ENCODE assay signal across 31 mouse cellular contexts in the genomic region with DNA sequence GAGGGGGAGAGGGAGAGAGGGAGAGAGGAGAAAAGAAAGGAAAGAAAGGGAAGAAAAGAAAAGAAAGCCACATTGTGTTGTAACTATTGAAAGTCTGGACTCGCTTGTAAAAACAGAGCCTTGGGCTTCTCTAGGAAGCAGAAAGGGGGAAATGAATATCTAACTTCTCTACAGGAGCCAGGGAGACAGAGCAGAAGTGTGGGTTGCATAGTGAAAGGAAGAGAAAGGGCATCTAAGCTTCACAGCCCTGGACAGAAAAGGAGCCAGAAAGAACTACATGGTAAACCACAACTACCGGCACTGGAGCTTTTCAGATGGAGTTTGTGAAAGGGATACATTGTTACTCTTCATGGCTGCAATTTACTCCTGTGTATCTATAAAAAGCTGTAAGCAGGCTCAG. TPM values are rescaled to one million over a fixed set of nuclear protein-coding genes. Genes with fewer than 3 reads are reported as not detected.
DNase-seq lines count a peak whose midpoint lies in the region; ATAC-seq lines count a peak whose summit lies in the region.
"Had no signal": no experiment of that assay in that cellular context is flagged by ENCODE, and none has a peak within 500 bp of the region (broad histone marks: within the 10 kb centered on the region; RNA-seq: fewer than 3 reads in every experiment).

No protein-coding gene starts in this region.

- WGBS in heart, embryonic 10.5 days, result 53% methylated on average over 2 of the region's 2 CpGs
- 51% methylated on average over 2 of the region's 2 CpGs for WGBS in heart, embryonic 16.5 days

- H3K27me3 ChIP-seq in heart, embryonic 10.5 days (ENCODE audit: insufficient read depth, poor library complexity, severe bottlenecking), result no peaks in the 10 kb centered on the region
- H3K27me3 ChIP-seq in heart, embryonic 16.5 days (ENCODE audit: control insufficient read depth, insufficient read depth, low read length), result no peaks in the 10 kb centered on the region
- H3K27me3 ChIP-seq: embryonic facial prominence, embryonic 12.5 days; forebrain, embryonic 12.5 days; hindbrain, embryonic 13.5 days; kidney, embryonic 15.5 days; liver, embryonic 15.5 days; lung, embryonic 15.5 days; neural tube, embryonic 12.5 days had no signal

- no peaks in the 10 kb centered on the region for H3K36me3 ChIP-seq in heart, embryonic 10.5 days
- no peaks in the 10 kb centered on the region for H3K36me3 ChIP-seq in heart, embryonic 16.5 days (ENCODE audit: control insufficient read depth, insufficient read depth)
- H3K36me3 ChIP-seq: embryonic facial prominence, embryonic 12.5 days; forebrain, embryonic 12.5 days; hindbrain, embryonic 13.5 days; kidney, embryonic 15.5 days; liver, embryonic 15.5 days; lung, embryonic 15.5 days; neural tube, embryonic 12.5 days had no signal

- H3K4me1 ChIP-seq in heart, embryonic 10.5 days, result peaks cover 14% of the 10 kb centered on the region
- peaks cover 16% of the 10 kb centered on the region for H3K4me1 ChIP-seq in heart, embryonic 16.5 days (ENCODE audit: control insufficient read depth, insufficient read depth, low read length)
- H3K4me1 ChIP-seq: forebrain, embryonic 12.5 days; hindbrain, embryonic 13.5 days; neural tube, embryonic 12.5 days had no signal

- H3K9me3 ChIP-seq in heart, embryonic 10.5 days, result no peaks in the 10 kb centered on the region
- no peaks in the 10 kb centered on the region for H3K9me3 ChIP-seq in heart, embryonic 16.5 days (replicated peaks; ENCODE audit: control insufficient read depth, low read length)
- H3K9me3 ChIP-seq: embryonic facial prominence, embryonic 12.5 days; forebrain, embryonic 12.5 days; hindbrain, embryonic 13.5 days; kidney, embryonic 15.5 days; liver, embryonic 15.5 days; lung, embryonic 15.5 days; neural tube, embryonic 12.5 days had no signal

- no peak overlapping the region for H3K4me2 ChIP-seq in heart, embryonic 16.5 days (ENCODE audit: low read depth, low read length)
- H3K4me2 ChIP-seq: embryonic facial prominence, embryonic 12.5 days; forebrain, embryonic 12.5 days; hindbrain, embryonic 13.5 days; kidney, embryonic 15.5 days; liver, embryonic 15.5 days; lung, embryonic 15.5 days; neural tube, embryonic 12.5 days had no signal

- ATAC-seq in heart, embryonic 16.5 days (replicated peaks; ENCODE audit: extremely low read depth, insufficient read depth, low FRiP score), result no peak
- ATAC-seq in granulocyte monocyte progenitor cell, adult 5-6 weeks (replicated peaks; ENCODE audit: poor library complexity, severe bottlenecking), result peak; percentile 46

- peak overlapping the region; percentile 24; the same call in 1 of the 2 replicates for H3K9ac ChIP-seq in heart, embryonic 16.5 days (ENCODE audit: low read length)
- H3K9ac ChIP-seq: embryonic facial prominence, embryonic 12.5 days; forebrain, embryonic 12.5 days; hindbrain, embryonic 13.5 days; kidney, embryonic 15.5 days; liver, embryonic 15.5 days; lung, embryonic 15.5 days; neural tube, embryonic 12.5 days had no signal

- intact Hi-C loops in heart, postnatal 25 days (cut with DNase I), result no loop called here

- no peak for DNase-seq in heart, embryonic 10.5 days (ENCODE audit: low spot score)
- DNase-seq in heart, postnatal 25 days (ENCODE audit: low spot score), result no peak
- DNase-seq in heart, adult 8-10 months (ENCODE audit: low spot score), result no peak
- peak; percentile 16 for DNase-seq in 416B (ENCODE audit: low read depth)
- no peak for DNase-seq in neural tube, embryonic 10.5 days (ENCODE audit: extremely low spot score, low spot score)
- DNase-seq in layer of hippocampus, postnatal 10 days (ENCODE audit: low spot score in 2 of 2), result no peak
- DNase-seq: adrenal gland, adult 2 months; B cell, adult 2 months; cerebellum, adult 11-12 months; cerebellum, postnatal 10 days; kidney, adult 11 months; kidney, postnatal 4 days; liver; lung, postnatal 36 days; right cerebral cortex, postnatal 25 days; spleen, adult 18-20 months; thymus, postnatal 25 days had no signal

- peak overlapping the region; percentile 75 for H3K27ac ChIP-seq in heart, embryonic 10.5 days
- H3K27ac ChIP-seq in heart, embryonic 16.5 days (ENCODE audit: low read length), result peak overlapping the region; percentile 84
- H3K27ac ChIP-seq: embryonic facial prominence, embryonic 12.5 days; forebrain, embryonic 12.5 days; hindbrain, embryonic 13.5 days; kidney, embryonic 15.5 days; liver, embryonic 15.5 days; lung, embryonic 15.5 days; neural tube, embryonic 12.5 days had no signal

- H3K4me3 ChIP-seq in heart, embryonic 10.5 days, result no peak overlapping the region
- no peak overlapping the region for H3K4me3 ChIP-seq in heart, embryonic 16.5 days (ENCODE audit: low read length)
- H3K4me3 ChIP-seq: embryonic facial prominence, embryonic 12.5 days; erythroblast, embryonic 14.5 days; forebrain, embryonic 12.5 days; hindbrain, embryonic 13.5 days; kidney, embryonic 15.5 days; liver, embryonic 15.5 days; lung, embryonic 15.5 days; neural tube, embryonic 12.5 days had no signal

RNA-seq across cellular contexts. Expression of a gene that starts 7.2 kb away (rescaled TPM):
- not detected in 2 replicates for polyA plus RNA-seq in heart, embryonic 10.5 days (2016; fragmentation: Nextera tagmentation; extraction: Ambion mirVana)
- not detected for total RNA-seq in heart, postnatal 25 days (2021)
- polyA plus RNA-seq in heart, embryonic 16.5 days (2015; fragmentation: Nextera tagmentation; extraction: Ambion mirVana), result 0.13 TPM in 1 of 2 replicates, not detected in the other
- total RNA-seq in heart, adult 8-10 months (2022), result under 1 TPM in 2 of 4 experiments, not detected in 2; 0.16 to 0.23 TPM
- not detected in 2 replicates for total RNA-seq in granulocyte monocyte progenitor cell, adult 5-6 weeks (2014; fragmentation: Nextera tagmentation)
- not detected in 2 replicates for total RNA-seq in granulocyte monocyte progenitor cell, adult 5-6 weeks (2017)
- not detected for total RNA-seq in layer of hippocampus, postnatal 10 days (2021)
- total RNA-seq: gastrocnemius, postnatal 4 days; left cerebral cortex, adult 18-20 months; left cerebral cortex, postnatal 25 days; MEL had no signal
- polyA plus RNA-seq: embryonic facial prominence, embryonic 12.5 days; erythroblast, embryonic 14.5 days; forebrain, embryonic 12.5 days; kidney, embryonic 15.5 days; lung, embryonic 15.5 days; neural tube, embryonic 12.5 days had no signal

RNA-seq across cellular contexts. Expression of a gene that starts 17.2 kb away (rescaled TPM):
- polyA plus RNA-seq in heart, embryonic 10.5 days (2016; fragmentation: Nextera tagmentation; extraction: Ambion mirVana), result 0.74 and 0.90 TPM in 2 replicates
- total RNA-seq in heart, postnatal 25 days (2021), result 1 to 10 TPM; 1.6 to 2.4 TPM
- 1.8 TPM in 2 replicates for polyA plus RNA-seq in heart, embryonic 16.5 days (2015; fragmentation: Nextera tagmentation; extraction: Ambion mirVana)
- 1 to 10 TPM in 2 of 4 experiments, under 1 TPM in 2; 0.69 to 1.3 (median 0.96) TPM for total RNA-seq in heart, adult 8-10 months (2022)
- total RNA-seq in granulocyte monocyte progenitor cell, adult 5-6 weeks (2014; fragmentation: Nextera tagmentation), result 0.17 TPM in 1 of 2 replicates, not detected in the other
- total RNA-seq in granulocyte monocyte progenitor cell, adult 5-6 weeks (2017), result not detected in 2 replicates
- 1 to 10 TPM; 1.2 to 1.4 TPM for total RNA-seq in layer of hippocampus, postnatal 10 days (2021)
- total RNA-seq: MEL had no signal
- polyA plus RNA-seq: erythroblast, embryonic 14.5 days had no signal
